Mouse (Mus musculus) urinary bladder, adult 18-20 months (tissue): ENCODE results near the gene Hpca.

ENCODE experiments used
- DNase-seq, 2 experiments: peaks; one replicate each; pipeline ENCODE4 v3.0.0; 2022; ENCODE audit warnings: low spot score in 2 of 2, mixed read lengths in 2 of 2

The Hpca gene

DNA sequence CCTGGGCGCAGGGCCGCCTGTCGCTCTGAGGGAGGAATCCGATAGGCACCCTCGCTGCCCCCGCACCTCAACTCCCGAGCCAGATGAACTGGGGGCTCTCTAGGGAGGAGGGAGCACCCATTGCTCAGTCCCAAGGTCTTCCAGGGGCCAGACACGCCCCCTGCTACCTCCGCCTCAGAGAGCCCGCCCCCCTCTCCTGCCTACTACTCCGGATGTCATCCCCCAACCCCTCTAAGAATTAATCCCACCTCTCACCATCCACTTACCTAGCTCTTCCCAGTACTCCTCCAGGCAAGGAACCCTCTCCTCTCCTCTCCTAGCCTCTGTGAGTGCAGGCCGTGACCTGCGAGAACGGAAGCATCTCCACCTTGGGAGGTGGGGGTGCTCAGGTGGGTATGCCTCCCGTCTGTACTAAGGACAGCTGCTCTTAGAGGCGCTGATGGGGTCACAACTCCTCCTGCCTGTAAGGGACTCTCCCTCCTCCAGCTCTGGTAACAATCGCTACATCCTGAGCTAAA, at the start of gene Hpca:
TSS of gene Hpca (minus strand) at position 468 of the 518 bp plus-strand sequence.
- no peak for DNase-seq

DNA sequence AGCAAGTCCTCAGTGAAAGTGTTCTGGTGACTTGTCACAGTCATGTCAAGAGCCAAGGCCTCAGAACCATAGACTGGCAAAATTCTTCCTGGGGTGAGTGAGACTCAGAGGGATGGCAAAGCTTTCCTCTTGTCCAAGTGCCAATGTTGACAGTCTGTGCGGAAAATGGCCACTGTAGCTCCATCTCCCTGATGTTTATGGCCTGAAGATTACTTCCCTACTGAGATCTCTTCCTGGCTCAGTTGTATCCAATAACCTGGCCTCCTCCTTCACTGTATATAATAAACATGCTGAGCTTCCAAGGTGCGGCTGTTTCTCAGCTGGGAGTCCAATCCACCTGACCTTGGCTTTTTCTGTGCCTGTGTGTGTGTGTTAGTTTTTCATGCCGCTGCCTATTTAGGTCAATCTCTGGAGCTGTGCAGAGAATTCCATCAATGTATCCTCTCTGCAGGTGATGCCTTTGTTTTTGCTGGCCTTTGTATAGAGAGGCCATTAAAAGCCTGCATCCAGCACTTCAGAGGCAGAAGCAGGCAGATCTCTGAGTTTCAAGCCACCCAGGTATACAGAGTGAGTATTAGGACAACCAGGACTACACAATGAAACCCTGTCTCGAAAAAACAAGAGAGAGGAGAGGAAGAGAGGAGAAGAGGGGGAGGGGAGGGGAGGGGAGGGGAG, 39.9 kb upstream of the Hpca start:
- DNase-seq = no peak

DNA sequence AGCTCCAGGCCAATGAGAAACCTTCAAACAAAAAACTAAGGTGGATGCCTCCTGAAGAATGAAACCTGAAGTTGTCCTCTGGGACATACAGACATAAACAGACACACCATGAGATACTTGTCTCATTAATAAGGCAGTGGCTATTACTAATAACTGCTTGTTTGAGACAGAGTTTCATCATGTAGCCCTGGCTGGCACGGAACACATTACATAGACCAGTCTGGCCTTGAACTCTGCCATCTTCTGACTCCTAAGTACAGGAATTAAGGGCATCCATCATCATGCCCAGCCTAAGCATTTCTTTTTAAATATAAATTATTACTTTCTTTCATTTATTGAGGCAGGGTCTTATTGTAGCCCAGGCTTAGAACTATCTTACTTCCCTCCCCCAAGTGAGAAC, 39.2 kb upstream of the Hpca start:
- no peak for DNase-seq

DNA sequence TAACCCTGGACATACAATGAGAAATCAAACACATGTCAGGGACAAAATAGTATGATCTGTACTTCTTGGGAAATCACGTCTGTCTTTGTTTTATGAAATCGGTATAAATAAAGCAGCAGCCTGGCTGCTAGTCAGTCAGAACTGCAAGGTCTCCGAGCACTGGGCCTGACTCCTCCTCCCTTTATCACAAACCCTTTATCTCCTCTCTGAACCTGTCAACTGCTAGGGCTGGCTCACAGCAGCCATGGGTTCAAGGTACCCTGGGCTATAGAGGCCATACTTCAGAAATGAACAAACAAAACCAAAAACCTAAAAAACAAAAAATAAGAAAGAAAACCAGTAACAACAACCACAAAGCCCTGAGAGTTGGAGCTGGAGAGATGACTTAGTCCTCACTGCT, 36.7 kb upstream of the Hpca start:
- DNase-seq = no peak

DNA sequence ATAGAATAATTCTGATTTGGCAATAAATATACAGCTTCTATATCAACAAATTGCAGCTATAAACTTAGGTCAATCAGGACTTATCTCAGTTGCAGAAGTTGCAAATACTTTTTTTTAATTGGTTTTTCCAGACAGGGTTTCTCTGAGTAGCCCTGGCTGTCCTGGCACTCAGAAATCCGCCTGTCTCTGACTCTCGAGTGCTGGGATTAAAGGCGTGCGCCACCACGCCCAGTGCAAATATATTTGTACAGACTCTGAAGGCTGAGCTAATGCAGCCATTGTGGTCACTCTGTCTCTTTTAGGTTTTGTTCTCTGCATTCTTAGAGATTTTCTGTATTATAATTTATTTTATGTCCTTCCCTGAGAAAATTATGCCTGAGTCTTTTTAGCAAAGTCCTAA, 35.7 kb upstream of the Hpca start:
- DNase-seq = no peak

DNA sequence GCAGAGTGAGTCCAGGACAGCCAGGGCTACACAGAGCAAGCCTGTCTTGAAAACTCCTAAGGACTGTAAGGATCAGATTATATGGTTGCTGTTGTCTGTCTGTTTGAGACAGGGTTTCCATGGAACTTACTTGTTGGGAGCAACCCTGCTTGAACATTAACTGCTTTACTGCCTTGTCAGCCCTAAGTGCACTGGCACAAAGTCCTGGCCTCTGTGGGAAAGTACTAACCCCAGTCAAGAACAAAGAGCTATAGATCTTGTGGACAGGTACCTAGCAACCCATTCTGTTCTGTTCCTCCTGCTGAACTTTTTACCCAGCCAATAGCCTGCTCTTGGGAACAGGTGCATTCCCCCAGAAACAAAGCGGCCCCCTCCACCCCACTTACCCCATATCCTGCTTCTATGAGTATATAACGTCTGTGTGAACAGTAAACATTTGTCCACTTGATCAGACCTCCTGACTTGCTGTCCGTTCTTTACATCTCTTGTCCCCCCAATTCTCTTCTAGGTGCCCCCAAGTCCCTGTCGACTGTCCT, 29.5 kb upstream of the Hpca start:
- DNase-seq = no peak

DNA sequence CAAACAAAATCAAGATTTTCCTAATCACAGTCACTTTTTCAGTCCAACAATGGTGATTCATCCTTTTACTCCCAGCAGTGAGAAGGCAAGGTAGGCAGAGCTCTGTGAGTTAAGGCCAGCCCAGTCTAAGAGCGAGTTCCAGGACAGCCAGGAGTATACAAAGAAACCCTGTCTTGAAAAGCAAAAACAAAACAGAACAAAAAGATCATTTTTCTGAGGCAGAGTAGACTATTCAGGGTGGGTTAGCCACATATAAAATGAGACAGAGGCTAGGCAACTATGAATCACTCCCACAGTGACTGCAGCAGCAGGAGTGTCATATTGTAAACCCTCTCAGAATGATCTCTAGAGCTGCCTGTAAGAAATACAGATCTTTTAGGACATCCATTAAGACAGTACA, 27.5 kb upstream of the Hpca start:
- DNase-seq = no peak

DNA sequence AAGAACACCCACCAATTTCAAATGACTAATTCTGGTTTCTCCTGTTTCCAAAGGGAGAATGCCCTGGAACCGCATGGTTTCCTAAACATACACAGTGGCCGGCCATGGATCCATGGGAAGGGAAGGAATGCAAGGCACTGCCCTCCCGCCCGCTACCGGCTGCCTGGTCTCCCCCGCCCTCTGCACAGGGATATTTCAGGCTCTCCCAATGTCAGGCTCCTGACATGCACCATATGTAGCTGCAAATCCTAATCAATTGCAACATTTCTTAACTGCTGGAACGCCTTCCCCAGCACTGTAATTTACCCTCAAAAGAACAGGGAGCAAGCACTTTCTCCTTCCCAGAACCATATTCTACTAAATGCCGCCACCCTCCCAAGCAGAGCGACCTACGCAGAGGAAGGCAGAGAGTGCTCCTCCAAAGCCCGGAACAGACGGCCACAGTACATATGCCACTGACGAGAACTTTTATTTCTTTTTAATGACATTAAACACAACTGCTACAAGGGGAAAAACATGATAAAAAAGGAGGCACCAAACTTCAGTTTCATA, 25.8 kb upstream of the Hpca start:
- peak in 1 of 2 experiments; percentile 24 for DNase-seq

DNA sequence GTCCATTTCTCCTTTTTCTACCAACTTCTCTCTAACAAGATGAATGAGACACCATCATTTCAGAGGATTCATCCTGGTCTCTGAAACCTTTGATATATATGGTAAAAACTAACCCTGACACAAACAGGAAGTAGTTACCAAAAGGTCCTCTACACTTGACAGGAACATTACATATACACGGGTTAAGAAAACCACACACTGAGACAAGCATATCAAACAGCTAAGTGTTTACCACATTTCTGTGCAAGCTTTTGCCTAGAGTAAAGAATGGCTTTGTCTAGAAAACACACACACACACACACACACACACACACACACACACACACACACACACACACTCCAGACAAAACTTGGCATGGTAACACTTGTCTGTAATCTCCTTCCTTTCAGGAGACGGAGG, 24.6 kb upstream of the Hpca start:
- DNase-seq = no peak

DNA sequence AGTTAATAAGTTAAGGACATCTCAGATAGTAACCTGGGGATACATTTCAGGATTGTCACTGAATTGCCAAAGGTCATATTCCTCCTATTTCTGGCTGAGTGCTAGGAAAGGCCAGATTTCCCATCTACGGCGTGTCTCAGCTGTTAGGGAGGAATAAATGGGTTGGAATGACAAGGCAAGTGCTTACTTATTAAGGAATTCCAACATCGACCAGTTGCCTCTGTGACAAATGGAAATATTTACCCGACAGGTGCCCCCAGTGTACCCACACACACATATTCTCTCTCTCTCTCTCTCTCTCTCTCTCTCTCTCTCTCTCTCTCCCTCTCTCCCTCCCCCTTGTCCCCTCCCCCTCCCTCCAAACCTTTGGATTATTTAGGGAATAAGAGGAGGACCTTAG, 24.1 kb upstream of the Hpca start:
- no peak for DNase-seq

DNA sequence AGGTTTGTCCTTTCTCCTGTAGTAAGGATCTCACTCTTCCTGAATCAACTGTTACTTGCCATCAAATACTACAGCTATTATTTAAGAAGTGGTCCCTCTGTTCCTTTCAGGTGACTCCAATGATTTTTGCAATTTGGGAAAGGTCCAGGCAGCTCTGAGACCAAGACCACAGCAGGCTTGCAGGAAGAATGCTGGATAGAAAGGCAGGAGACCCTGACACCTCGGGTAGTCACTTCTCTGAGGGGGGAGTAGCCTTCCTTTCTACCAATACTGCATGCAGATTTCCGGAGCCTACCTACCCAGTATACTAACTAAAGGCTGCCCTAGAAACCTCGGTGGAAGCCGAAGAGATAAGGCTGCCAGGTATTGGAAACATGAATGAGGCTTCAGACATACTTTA, 23.6 kb upstream of the Hpca start:
- DNase-seq = no peak

DNA sequence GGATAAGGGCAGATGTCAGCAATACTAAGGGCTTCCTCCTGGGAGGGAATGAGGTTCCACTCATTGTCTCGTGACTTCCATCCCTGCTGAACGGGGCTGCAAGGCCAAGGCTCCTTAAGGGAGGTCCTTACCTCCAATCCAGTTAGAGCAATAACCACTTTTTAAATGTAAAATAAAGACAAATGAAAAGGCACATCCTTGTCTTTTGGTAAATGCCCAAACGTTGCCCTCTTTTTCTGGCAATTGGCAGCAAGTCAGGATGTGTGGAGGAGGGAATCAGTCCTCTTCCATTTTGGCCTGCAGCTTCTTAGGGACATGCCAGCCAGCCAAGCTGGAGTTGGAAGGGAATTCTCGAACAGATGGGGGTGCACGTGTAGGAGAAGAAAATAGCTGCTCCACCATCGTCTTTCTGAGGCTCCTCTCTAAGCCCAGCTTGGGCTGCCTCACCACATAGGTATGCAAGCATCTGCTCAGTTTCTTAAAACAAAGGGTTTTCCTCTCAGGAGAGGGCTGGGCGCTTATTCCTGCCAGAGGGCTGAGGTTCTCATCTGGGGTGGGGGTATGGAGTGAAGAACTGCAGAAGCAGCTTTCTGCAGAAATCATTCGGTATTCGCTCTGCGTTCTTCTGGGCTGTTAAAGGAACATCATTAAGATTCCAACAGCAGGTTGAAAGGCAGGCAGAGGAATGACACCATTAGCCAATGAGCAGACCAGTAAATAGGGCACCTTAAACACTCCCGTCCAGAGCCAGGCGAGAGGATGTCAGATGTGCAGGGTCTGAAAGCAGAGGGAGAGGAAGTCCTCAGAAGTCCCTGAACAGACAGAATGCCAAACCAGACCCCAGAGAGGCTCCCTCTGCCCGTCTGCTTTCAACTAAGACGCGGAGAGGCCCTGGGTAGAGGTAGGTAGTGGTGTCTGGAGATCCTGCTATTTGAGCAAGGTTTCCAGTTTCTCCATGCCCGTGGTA, 22.8 kb upstream of the Hpca start:
- DNase-seq = no peak

DNA sequence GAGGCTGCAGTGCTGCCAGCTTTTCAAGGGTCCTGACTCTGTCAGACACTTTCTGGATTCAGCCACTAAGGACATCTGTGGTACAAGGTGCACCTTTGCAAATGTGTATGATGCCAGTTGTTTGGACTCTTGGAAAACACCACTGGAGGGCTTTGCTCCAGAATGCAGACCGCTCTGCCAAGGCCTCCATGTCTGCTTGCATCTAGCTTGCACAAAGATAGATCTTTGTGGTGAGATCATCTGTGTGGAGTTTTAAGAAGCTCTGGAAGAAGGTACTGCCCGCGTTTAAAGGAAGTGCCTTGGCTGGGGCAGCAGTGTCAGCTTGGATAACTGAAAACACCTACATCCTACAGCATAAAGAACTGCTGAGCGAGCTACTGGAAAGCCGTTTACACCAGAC, 21.7 kb upstream of the Hpca start:
- no peak for DNase-seq

DNA sequence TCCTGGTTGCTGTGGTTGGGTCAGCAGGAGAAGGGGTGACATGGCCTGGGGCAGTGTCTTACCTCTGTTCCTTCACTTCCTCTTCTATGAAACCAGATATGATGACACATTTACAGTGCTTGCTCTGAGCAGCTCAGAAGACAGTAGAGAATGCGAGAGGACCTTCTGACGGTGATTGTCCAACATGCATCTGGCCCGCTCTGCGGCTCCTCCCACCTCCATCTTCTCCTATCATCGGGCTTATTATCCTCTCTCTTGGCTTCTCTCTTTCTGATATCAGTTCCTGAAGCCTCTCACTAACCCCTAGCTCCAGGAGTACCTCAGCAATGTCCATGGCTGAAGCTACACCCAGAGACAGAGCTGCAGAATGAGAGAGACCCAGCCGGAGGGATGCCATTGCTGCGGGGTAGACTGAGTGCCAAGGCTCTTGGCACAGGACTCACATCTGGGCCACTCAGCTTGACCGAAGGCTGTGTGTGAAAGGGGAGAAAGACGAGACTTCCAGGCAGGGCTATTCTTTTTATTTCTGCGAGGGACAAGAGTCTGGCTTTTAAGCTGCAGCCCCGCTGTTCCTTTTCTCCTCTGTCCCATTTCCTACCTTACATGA, 20.7 kb upstream of the Hpca start:
- no peak for DNase-seq

DNA sequence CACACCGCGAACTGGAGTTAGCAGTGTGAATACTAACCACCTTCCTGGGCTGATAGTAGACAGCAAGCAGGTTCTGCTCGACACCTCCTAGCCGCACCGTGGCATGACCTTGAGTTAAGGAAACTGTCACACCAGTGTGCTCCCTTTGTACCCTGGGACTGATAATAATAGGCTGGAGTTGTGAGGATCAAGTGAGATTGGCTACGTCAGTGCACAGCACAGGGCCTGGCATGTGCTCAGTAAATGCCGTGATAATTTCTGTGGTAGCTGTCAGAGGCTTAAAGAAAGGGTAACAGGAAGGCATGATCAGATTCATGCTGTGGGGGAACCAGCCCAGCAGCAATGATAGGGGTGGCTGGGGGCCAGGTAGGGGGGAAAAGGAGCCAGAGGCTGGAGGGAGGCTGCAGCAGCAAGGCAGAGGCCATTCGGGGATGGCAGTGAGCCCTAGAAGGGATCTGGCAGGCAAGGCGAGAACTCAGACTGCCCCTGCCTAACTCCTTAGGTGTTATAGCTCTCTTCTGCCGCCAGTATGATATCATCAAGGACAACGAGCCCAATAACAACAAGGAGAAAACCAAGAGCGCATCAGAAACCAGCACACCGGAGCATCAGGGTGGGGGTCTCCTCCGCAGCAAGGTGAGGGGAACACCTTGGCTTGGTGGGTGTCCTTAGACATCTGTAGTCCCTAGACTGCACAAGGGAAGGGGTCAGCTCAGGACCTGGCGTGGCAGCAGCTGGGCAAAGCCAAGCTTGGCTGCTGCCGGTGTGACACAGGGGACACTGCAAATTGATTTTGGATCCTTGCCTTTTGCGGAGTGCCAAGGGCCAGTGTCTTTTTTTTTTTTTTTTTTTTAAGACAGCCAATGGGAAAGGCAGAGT, 20.0 kb upstream of the Hpca start:
- no peak for DNase-seq

DNA sequence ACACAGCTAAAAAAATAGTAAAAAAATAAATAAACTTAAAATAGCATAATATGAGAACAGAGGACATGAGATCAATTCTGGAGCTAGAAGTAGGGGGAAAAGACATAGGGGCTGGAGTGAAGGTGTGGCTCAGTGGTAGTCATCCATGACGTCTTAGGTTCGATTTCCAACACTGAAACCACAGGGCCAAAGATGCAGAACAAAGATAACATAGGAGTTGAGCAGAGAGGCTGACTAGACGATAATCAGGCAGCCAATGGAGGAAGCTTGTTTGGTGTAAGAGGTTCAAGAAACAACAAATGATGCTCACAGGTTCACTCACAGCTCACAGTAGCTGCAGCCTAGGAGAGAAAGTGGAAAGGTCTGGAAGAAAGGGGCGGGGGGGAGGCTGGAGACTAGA, 19.0 kb upstream of the Hpca start:
- no peak for DNase-seq

DNA sequence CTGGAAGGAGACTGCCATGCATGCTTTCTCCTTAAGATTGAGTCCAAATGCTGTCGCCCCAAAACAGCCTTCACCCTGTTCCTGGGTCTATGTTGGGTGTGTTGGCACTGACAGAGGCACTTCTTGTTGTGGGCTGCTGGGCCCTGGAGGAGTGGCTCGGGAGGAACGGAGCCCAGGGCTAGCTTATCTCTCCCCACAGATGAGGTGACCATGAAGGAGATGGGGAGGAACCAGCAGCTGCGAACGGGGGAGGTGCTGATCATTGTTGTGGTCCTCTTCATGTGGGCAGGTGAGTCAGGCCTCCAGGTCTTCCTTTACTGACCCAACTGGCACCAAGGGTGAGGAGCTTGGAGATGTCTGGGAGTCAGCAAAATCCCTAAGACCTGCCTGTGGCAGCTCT, 17.8 kb upstream of the Hpca start:
- no peak for DNase-seq

DNA sequence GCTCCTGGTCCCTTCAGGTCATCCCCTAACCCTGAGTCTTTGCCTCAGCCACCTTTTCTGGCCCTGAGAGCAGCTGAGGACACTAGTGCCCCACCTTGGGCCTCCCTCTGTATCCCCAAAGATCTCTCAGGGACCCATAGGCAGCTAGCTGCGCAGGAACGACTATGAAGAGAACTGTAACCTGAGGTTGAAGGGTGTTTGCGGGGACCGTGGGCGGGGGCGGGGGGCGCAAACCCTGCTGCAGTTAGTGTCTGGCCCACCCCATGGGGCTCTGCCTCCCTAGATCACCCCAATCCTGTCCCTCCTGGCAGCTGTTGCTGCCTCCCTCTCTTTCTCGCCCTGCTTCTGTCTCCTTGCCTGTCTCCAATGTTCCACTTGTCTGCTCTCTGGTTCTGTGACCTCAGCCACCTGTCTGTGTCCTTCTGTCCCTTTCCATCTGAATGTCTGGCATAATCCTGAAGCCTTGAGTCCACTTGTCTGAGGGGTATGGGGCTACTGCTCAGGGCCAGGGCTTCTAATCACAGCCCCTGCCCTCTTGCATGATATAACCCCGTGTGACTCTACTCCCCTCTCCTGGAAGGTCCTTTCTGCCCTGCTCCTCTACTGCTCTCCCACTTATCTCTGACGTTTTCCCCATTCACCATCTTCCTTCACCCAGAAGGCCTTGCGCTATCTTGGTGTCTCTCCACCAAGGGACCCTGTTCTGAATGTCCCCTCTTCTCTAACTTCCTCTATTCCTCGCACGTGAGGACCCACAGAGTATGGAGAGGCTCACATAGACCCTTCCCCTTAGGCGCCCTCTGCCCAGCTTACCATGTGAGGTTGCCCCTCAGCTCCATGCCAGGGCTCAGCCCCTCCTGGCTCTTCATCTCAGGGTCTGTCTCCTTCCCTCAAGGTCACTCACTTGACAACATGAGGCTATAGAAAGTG, 15.8 kb upstream of the Hpca start:
- DNase-seq = no peak

DNA sequence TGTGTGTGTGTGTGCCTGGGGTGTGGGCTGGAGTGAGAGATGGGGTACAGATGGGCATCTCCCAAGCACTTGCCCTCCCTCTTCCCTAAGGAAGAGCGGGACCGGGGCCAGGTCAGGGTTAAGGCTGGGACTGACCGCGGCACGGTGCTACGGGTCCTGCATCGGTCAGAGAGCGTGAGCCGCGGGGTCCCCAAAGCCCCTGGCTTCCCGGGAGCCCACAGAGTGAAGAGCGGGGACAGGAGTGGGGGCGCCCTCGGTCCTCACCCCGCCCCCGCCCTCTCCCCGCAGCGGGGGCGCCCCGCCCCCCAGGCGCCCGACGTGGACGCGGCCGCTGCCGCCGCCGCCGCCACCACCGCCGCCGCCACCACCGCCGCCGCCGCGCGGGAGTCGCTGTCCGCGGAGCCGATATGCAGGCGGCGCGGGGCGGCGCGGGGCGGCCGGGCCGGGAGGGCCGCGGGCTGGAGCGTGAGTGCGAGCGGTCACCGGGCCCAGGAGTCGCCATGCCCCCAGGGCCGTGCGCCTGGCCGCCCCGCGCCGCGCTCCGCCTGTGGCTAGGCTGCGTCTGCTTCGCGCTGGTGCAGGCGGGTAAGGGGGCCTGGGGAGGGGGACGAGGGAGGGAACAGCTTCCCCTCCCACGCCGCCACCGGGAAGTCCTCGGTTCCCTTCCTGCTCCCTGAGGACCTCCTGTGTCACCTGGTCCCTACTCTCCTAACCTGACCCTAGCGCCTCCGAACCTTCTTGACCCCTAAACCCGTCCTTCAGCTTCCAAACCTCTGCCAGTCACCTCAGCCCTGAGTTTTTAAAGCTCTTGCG, 14.9 kb upstream of the Hpca start, which contains the start of gene Fndc5:
TSS of gene Fndc5 (plus strand) at position 421 of the 813 bp plus-strand sequence.
- DNase-seq = no peak
